Mouse (Mus musculus) Patski (cell line): ENCODE measurements at regions not wholly inside any gene's neighbourhood (a gene's known extent, or its start where the extent isn't known, plus 50 kb on each side); places are given as distances from the start of the nearest gene placed in this dataset.
"Not testable (repeated sequence)": the region's sequence is repeated elsewhere in the genome, so short reads cannot be mapped to it uniquely, and the experiment has no call there.

Experiments used
- ATAC-seq: fragments of 100-300 bp; one replicate; pipeline ENCODE4 v1.8.0; 2021
- CTCF ChIA-PET: fragments of 350-600 bp; sonication (Branson Sonifier 250); formaldehyde crosslinking; loops from one replicate; lab custom pipeline; 2022; ENCODE audit warnings: inconsistent platforms; lab: Charles Lee
- POLR2A ChIA-PET: fragments of 350-600 bp; sonication (Branson Sonifier 250); formaldehyde crosslinking; loops from one replicate; lab custom pipeline; 2022; ENCODE audit warnings: antibody characterized with exemption, inconsistent platforms; lab: Charles Lee
- DNase-seq: peaks from one replicate; pipeline ENCODE4 v3.0.0-alpha.2; 2011; ENCODE audit warnings: low read depth, low spot score
- H3K27me3 ChIP-seq: fragments of 371-371 bp; one replicate; pipeline ENCODE4 v1.5.1; 2021
- CTCF ChIP-seq: fragments of 100-300 bp; IDR thresholded peaks from one replicate; pipeline ENCODE4 v1.5.1; 2021
- in situ Hi-C: fragments of 300-500 bp; cut with MboI; formaldehyde crosslinking; loops from 3 replicates; pipeline ENCODE4 v1.11.1; 2018; ENCODE audit warnings: low pct_unique_long_range_greater_than_20kb, mixed read lengths

GRCm38 (mm10) chr12:14250124-14250523 lies 98.3 kb upstream of the Fam84a start:
- ChIA-PET POLR2A (no interaction called here), CTCF (no interaction called here)
- no peak for TF ChIP-seq CTCF
- no peaks in the 10 kb centered on the region for H3K27me3 ChIP-seq
- no peak for DNase-seq
- in situ Hi-C loops = no loop called here
- no peak for ATAC-seq

- POLR2A ChIA-PET, H3K27me3 ChIP-seq, CTCF ChIA-PET, ATAC-seq, DNase-seq, in situ Hi-C loops: not testable (repeated sequence)
Observed at GRCm38 (mm10) chr12:14242720-14243119, 90.9 kb upstream of the Fam84a start.

GRCm38 (mm10) chr12:14237699-14238098 lies 85.8 kb upstream of the Fam84a start:
- ATAC-seq (no peak), DNase-seq (no peak)
- in situ Hi-C loops = no loop called here
- POLR2A ChIA-PET = no interaction called here
- CTCF ChIA-PET = interaction anchor here (1.1 kb wide), 1 partner anchor 10 kb away, joined by 3 read pairs; no protein-coding TSS in a partner anchor
- H3K27me3 ChIP-seq = no peaks in the 10 kb centered on the region
- no peak for TF ChIP-seq CTCF

GRCm38 (mm10) chr12:14235351-14235750 lies 83.5 kb upstream of the Fam84a start:
- ChIA-PET POLR2A (no interaction called here), CTCF (no interaction called here)
- DNase-seq (no peak), ATAC-seq (no peak)
- H3K27me3 ChIP-seq = no peaks in the 10 kb centered on the region
- no peak for TF ChIP-seq CTCF
- in situ Hi-C loops = no loop called here

- POLR2A ChIA-PET = no interaction called here
- no peak for ATAC-seq
Observed at GRCm38 (mm10) chr12:14212618-14213017, 60.8 kb upstream of the Fam84a start.

GRCm38 (mm10) chr12:14209881-14210280 lies 58.0 kb upstream of the Fam84a start:
- ATAC-seq (no peak), DNase-seq (no peak)
- H3K27me3 ChIP-seq = no peaks in the 10 kb centered on the region
- in situ Hi-C loops = no loop called here
- no peak for TF ChIP-seq CTCF
- ChIA-PET POLR2A (no interaction called here), CTCF (no interaction called here)

More at GRCm38 (mm10) chr12:14212618-14213017, 60.8 kb upstream of the Fam84a start:
- DNase-seq = no peak
- TF ChIP-seq CTCF = no peak
- CTCF ChIA-PET = no interaction called here
- in situ Hi-C loops = no loop called here
- H3K27me3 ChIP-seq = no peaks in the 10 kb centered on the region

GRCm38 (mm10) chr12:14207288-14207687 lies 55.4 kb upstream of the Fam84a start:
- no peak for TF ChIP-seq CTCF
- peaks cover 4% of the 10 kb centered on the region for H3K27me3 ChIP-seq
- ChIA-PET CTCF (interaction anchor here (1.3 kb wide), 1 partner anchor 14 kb away, joined by 3 read pairs; no protein-coding TSS in a partner anchor), POLR2A (no interaction called here)
- in situ Hi-C loops = no loop called here
- ATAC-seq (no peak), DNase-seq (no peak)

GRCm38 (mm10) chr12:14204491-14204890 lies 52.6 kb upstream of the Fam84a start:
- DNase-seq (no peak), ATAC-seq (no peak)
- ChIA-PET POLR2A (no interaction called here), CTCF (no interaction called here)
- in situ Hi-C loops = no loop called here
- TF ChIP-seq CTCF = no peak
- peaks cover 9% of the 10 kb centered on the region for H3K27me3 ChIP-seq
